Mouse (Mus musculus) cortical plate, adult 2 months (tissue): ENCODE measurements around the gene Btbd1.

Experiments used
- CTCF ChIP-seq: fragments of 200-500 bp; IDR thresholded peaks from 2 replicates; pipeline ENCODE4 v1.5.1; 2011; ENCODE audit warnings: mild to moderate bottlenecking, control low read depth, low read length; ENCODE audit not compliant: insufficient read depth; ENCODE audit errors: extremely low read depth
- POLR2A ChIP-seq: fragments of 200-500 bp; IDR thresholded peaks from 2 replicates; pipeline ENCODE4 v1.6.1; 2011; ENCODE audit warnings: mild to moderate bottlenecking, low read length, control low read depth; ENCODE audit not compliant: insufficient read depth; ENCODE audit errors: extremely low read depth

DNA sequence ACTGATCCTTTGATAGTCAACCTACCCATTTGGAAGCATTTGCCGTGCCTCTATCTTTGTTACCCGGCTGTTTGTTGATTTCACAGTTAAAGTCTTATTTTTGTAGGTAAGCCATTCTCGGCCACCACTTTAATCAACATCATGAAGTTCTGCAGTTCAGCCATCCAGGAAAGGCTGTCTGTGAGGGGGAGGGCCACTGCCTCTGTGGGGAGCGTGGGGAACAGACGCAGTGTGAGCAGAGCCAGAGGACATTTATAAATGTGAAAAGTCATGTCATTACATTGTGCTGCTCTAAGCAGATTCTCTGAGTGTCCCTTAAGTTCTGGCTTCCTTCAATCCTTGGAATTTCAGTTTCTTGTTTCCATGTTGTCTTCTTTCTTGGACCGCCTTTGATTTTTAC lies 20.9 kb upstream of the Btbd1 start:
- TF ChIP-seq POLR2A (no peak), CTCF (no peak)
